Mouse (Mus musculus): ENCODE results near the gene Gm6268. TPM values are rescaled to one million over a fixed set of nuclear protein-coding genes. Genes with fewer than 3 reads are reported as not detected.

Gm6268 gene
- total RNA-seq (2015; ENCODE audit: low replicate concordance) (not detected in 2 replicates), total RNA-seq (2017; ENCODE audit: low replicate concordance) (not detected in 2 replicates)

- no peak for ATAC-seq (replicated peaks; ENCODE audit: low FRiP score, poor library complexity, severe bottlenecking)
Measured at GRCm38 (mm10) chrX:36400980-36401379, at the start of gene Gm6268. TSS of gene Gm6268 (plus strand) at chrX:36401280.

GRCm38 (mm10) chrX:36352446-36352845 lies 48.6 kb upstream of the Gm6268 start:
- ATAC-seq (replicated peaks; ENCODE audit: low FRiP score, poor library complexity, severe bottlenecking), result no peak

GRCm38 (mm10) chrX:36385340-36385739 lies 15.7 kb upstream of the Gm6268 start:
- ATAC-seq (replicated peaks; ENCODE audit: low FRiP score, poor library complexity, severe bottlenecking), result no peak

- no peak for ATAC-seq (replicated peaks; ENCODE audit: low FRiP score, poor library complexity, severe bottlenecking)
Measured at GRCm38 (mm10) chrX:36389971-36390370, 11.1 kb upstream of the Gm6268 start.

- ATAC-seq (replicated peaks; ENCODE audit: low FRiP score, poor library complexity, severe bottlenecking), result no peak
Measured at GRCm38 (mm10) chrX:36390503-36390902, 10.6 kb upstream of the Gm6268 start.

GRCm38 (mm10) chrX:36392672-36393071 lies 8.4 kb upstream of the Gm6268 start:
- ATAC-seq (replicated peaks; ENCODE audit: low FRiP score, poor library complexity, severe bottlenecking), result no peak

GRCm38 (mm10) chrX:36393279-36393678 lies 7.8 kb upstream of the Gm6268 start:
- ATAC-seq (replicated peaks; ENCODE audit: low FRiP score, poor library complexity, severe bottlenecking), result no peak

- no peak for ATAC-seq (replicated peaks; ENCODE audit: low FRiP score, poor library complexity, severe bottlenecking)
Measured at GRCm38 (mm10) chrX:36402316-36402715, 1.2 kb downstream of the Gm6268 start.

- ATAC-seq (replicated peaks; ENCODE audit: low FRiP score, poor library complexity, severe bottlenecking), result no peak
Measured at GRCm38 (mm10) chrX:36419153-36419552, 18.1 kb downstream of the Gm6268 start.

GRCm38 (mm10) chrX:36434993-36435392 lies 33.9 kb downstream of the Gm6268 start:
- no peak for ATAC-seq (replicated peaks; ENCODE audit: low FRiP score, poor library complexity, severe bottlenecking)

- ATAC-seq (replicated peaks; ENCODE audit: low FRiP score, poor library complexity, severe bottlenecking), result no peak
Measured at GRCm38 (mm10) chrX:36437932-36438331, 36.9 kb downstream of the Gm6268 start.

Other genes with a start within 250 kb of the Gm6268 start
- gene Zcchc12, start 205.4 kb upstream of the Gm6268 start, total RNA-seq (2015; ENCODE audit: low replicate concordance), result not detected in 2 replicates
- not detected in 2 replicates for gene Zcchc12, start 205.4 kb upstream of the Gm6268 start, total RNA-seq (2017; ENCODE audit: low replicate concordance)
- 2.1 and 4.0 TPM in 2 replicates for gene Lonrf3, start 72.9 kb upstream of the Gm6268 start, total RNA-seq (2015; ENCODE audit: low replicate concordance)
- gene Lonrf3, start 72.9 kb upstream of the Gm6268 start, total RNA-seq (2017; ENCODE audit: low replicate concordance), result 0.26 and 4.7 TPM in 2 replicates
- not detected in 2 replicates for gene Gm14569, start 90.5 kb downstream of the Gm6268 start, total RNA-seq (2015; ENCODE audit: low replicate concordance)
- gene Gm14569, start 90.5 kb downstream of the Gm6268 start, total RNA-seq (2017; ENCODE audit: low replicate concordance), result not detected in 2 replicates
- 21.3 and 26.8 TPM in 2 replicates for gene Pgrmc1, start 196.9 kb downstream of the Gm6268 start, total RNA-seq (2015; ENCODE audit: low replicate concordance)
- gene Pgrmc1, start 196.9 kb downstream of the Gm6268 start, total RNA-seq (2017; ENCODE audit: low replicate concordance), result 15.7 and 20.7 TPM in 2 replicates
- 0.36 TPM in 1 of 2 replicates, not detected in the other for gene Akap17b, start 244.1 kb downstream of the Gm6268 start, total RNA-seq (2015; ENCODE audit: low replicate concordance)
- 0.26 TPM in 1 of 2 replicates, not detected in the other for gene Akap17b, start 244.1 kb downstream of the Gm6268 start, total RNA-seq (2017; ENCODE audit: low replicate concordance)